Mouse (Mus musculus) kidney, adult 2 months (tissue): ENCODE results near the gene Fads3.

Experiments
- CTCF ChIP-seq: fragments of 200-500 bp; conservative IDR thresholded peaks from 2 replicates; pipeline ENCODE4 v1.5.1; 2011; ENCODE audit warnings: low read depth, mild to moderate bottlenecking, control low read depth, low read length, moderate library complexity, mixed read lengths; ENCODE audit not compliant: insufficient read depth, insufficient read length
- POLR2A ChIP-seq: fragments of 200-500 bp; IDR thresholded peaks from one replicate; pipeline ENCODE4 v1.6.1; 2011; ENCODE audit warnings: low read depth, low read length, control low read depth

DNA sequence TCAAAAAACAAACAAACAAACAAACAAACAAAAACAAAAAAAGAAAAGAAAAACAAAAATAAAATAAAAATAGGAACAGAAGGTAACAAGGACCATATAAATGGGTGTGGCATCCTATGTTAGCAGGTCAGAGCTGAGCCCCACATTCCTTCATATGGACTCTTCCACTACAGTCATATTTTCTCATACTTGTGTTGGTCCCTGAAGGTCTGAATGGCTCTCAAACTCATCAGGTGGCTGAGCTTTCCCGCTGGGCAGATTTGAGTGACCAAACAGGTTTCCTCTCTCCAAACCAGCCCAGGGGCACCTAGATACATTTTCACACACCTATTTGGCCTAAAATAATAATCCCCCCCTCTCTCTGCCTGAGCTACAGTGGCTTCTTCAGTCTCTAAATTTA is 30.0 kb upstream of the Fads3 start:
- TF ChIP-seq POLR2A (no peak), CTCF (no peak)
